Mouse (Mus musculus): ENCODE measurements around the gene Plxna3. TPM values are rescaled to one million over a fixed set of nuclear protein-coding genes. Genes with fewer than 3 reads are reported as not detected.
"Not testable (repeated sequence)": the region's sequence is repeated elsewhere in the genome, so short reads cannot be mapped to it uniquely, and the experiment has no call there.

Plxna3 gene
- polyA plus RNA-seq, 1 experiment from 2014 or later: 62.0 TPM

GRCm38 (mm10) chrX:74312540-74313464, 16.1 kb upstream of the Plxna3 start, which contains the start of gene Fam50a:
TSS of gene Fam50a (plus strand) at chrX:74313033.
- Histone ChIP-seq H3K27me3 (no peaks in the 10 kb centered on the region), H3K4me2 (replicated peaks) (peak within 1 kb of the TSS; percentile 70), H3K27ac (peak within 1 kb of the TSS; percentile 81), H3K9me3 (no peaks in the 10 kb centered on the region), H3K4me3 (replicated peaks) (peak within 1 kb of the TSS; percentile 53), H3K36me3 (peaks cover 30% of the 10 kb centered on the region), H3K9ac (replicated peaks) (peak within 1 kb of the TSS; percentile 71), H3K4me1 (replicated peaks) (peaks cover 33% of the 10 kb centered on the region)
- peak; percentile 96 for ATAC-seq
- WGBS: 27% methylated on average over 59 of the region's 59 CpGs

- Histone ChIP-seq H3K4me1 (replicated peaks) (peaks cover 45% of the 10 kb centered on the region), H3K4me2 (replicated peaks) (peak overlapping the region; percentile 76), H3K9ac (replicated peaks) (peak overlapping the region; percentile 78), H3K4me3 (replicated peaks) (peak overlapping the region; percentile 61), H3K9me3 (no peaks in the 10 kb centered on the region), H3K27ac (peak overlapping the region; percentile 86), H3K36me3 (peaks cover 23% of the 10 kb centered on the region), H3K27me3 (no peaks in the 10 kb centered on the region)
- WGBS: 25% methylated on average over 10 of the region's 10 CpGs
- ATAC-seq: peak; percentile 76
Measured at GRCm38 (mm10) chrX:74329215-74329671, 377 bp downstream of the Plxna3 start.

GRCm38 (mm10) chrX:74330166-74330930, 1.5 kb downstream of the Plxna3 start:
- peak overlapping the region; percentile 78 for H3K9ac ChIP-seq (replicated peaks)
- 31% methylated on average over 2 of the region's 2 CpGs for WGBS
- no peaks in the 10 kb centered on the region for H3K9me3 ChIP-seq

GRCm38 (mm10) chrX:74352645-74353466, 24.0 kb downstream of the Plxna3 start:
- peak overlapping the region; percentile 63 for H3K4me2 ChIP-seq (replicated peaks)
- no peaks in the 10 kb centered on the region for H3K9me3 ChIP-seq
- WGBS: 36% methylated on average over 13 of the region's 13 CpGs
- H3K9ac ChIP-seq (replicated peaks): peak overlapping the region; percentile 64
- H3K4me3 ChIP-seq (replicated peaks): peak overlapping the region; percentile 47
- H3K27me3 ChIP-seq: no peaks in the 10 kb centered on the region
- H3K27ac ChIP-seq: peak overlapping the region; percentile 76
- ATAC-seq: peak; percentile 78
- no peaks in the 10 kb centered on the region for H3K36me3 ChIP-seq
- H3K4me1 ChIP-seq (replicated peaks): peaks cover 7% of the 10 kb centered on the region; the same call in 1 of the 2 replicates

More at GRCm38 (mm10) chrX:74330166-74330930, 1.5 kb downstream of the Plxna3 start:
- no peaks in the 10 kb centered on the region for H3K27me3 ChIP-seq
- peaks cover 29% of the 10 kb centered on the region for H3K36me3 ChIP-seq
- peak overlapping the region; percentile 61 for H3K4me3 ChIP-seq (replicated peaks)
- ATAC-seq: no peak
- peak overlapping the region; percentile 76 for H3K4me2 ChIP-seq (replicated peaks)
- H3K27ac ChIP-seq: peak overlapping the region; percentile 86
- H3K4me1 ChIP-seq (replicated peaks): peaks cover 46% of the 10 kb centered on the region

GRCm38 (mm10) chrX:74353467-74353770, 24.6 kb downstream of the Plxna3 start, which contains the start of gene Lage3:
TSS of gene Lage3 (minus strand) at chrX:74353618.
- Histone ChIP-seq H3K9me3 (no peaks in the 10 kb centered on the region), H3K9ac (replicated peaks) (peak within 1 kb of the TSS; percentile 64), H3K4me3 (replicated peaks) (peak within 1 kb of the TSS; percentile 47), H3K4me2 (replicated peaks) (peak within 1 kb of the TSS; percentile 63), H3K4me1 (replicated peaks) (peaks cover 7% of the 10 kb centered on the region; the same call in 1 of the 2 replicates), H3K36me3 (no peaks in the 10 kb centered on the region), H3K27ac (peak within 1 kb of the TSS; percentile 76), H3K27me3 (no peaks in the 10 kb centered on the region)
- ATAC-seq: peak; percentile 94
- WGBS: 23% methylated on average over 11 of the region's 22 CpGs

GRCm38 (mm10) chrX:74357069-74357468, 28.2 kb downstream of the Plxna3 start:
- not testable (repeated sequence) for ATAC-seq; H3K9ac ChIP-seq (replicated peaks); H3K27me3 ChIP-seq; H3K27ac ChIP-seq; H3K9me3 ChIP-seq; H3K4me1 ChIP-seq (replicated peaks); H3K4me2 ChIP-seq (replicated peaks); H3K4me3 ChIP-seq (replicated peaks); H3K36me3 ChIP-seq
- 84% methylated on average over 3 of the region's 3 CpGs for WGBS

GRCm38 (mm10) chrX:74359171-74359570, 30.3 kb downstream of the Plxna3 start:
- H3K4me2 ChIP-seq (replicated peaks): no peak overlapping the region
- H3K27me3 ChIP-seq: no peaks in the 10 kb centered on the region
- no peaks in the 10 kb centered on the region for H3K9me3 ChIP-seq
- ATAC-seq: no peak
- 56% methylated on average over 11 of the region's 11 CpGs for WGBS
- no peak overlapping the region for H3K4me3 ChIP-seq (replicated peaks)
- no peaks in the 10 kb centered on the region for H3K36me3 ChIP-seq
- H3K27ac ChIP-seq: no peak overlapping the region
- H3K9ac ChIP-seq (replicated peaks): no peak overlapping the region
- no peaks in the 10 kb centered on the region for H3K4me1 ChIP-seq (replicated peaks)

- Histone ChIP-seq H3K27ac (no peak overlapping the region), H3K4me2 (replicated peaks) (peak overlapping the region; percentile 69), H3K4me3 (replicated peaks) (peak overlapping the region; percentile 59), H3K36me3 (peaks cover 3% of the 10 kb centered on the region; the same call in 1 of the 2 replicates), H3K27me3 (no peaks in the 10 kb centered on the region), H3K4me1 (replicated peaks) (peaks cover 10% of the 10 kb centered on the region), H3K9ac (replicated peaks) (peak overlapping the region; percentile 84), H3K9me3 (no peaks in the 10 kb centered on the region)
- ATAC-seq: 0 out of 2 replicates have a peak, but pooled peaks have one; percentile 2
- WGBS: 70% methylated on average over 10 of the region's 10 CpGs
Measured at GRCm38 (mm10) chrX:74367512-74367911, 38.6 kb downstream of the Plxna3 start.

- peak overlapping the region; percentile 59 for H3K4me3 ChIP-seq (replicated peaks)
- peaks cover 3% of the 10 kb centered on the region; the same call in 1 of the 2 replicates for H3K36me3 ChIP-seq
- H3K4me2 ChIP-seq (replicated peaks): peak overlapping the region; percentile 69
- peak overlapping the region; percentile 80 for H3K27ac ChIP-seq
- H3K9ac ChIP-seq (replicated peaks): peak overlapping the region; percentile 84
- WGBS: 27% methylated on average over 48 of the region's 49 CpGs
- no peaks in the 10 kb centered on the region for H3K27me3 ChIP-seq
- ATAC-seq: peak; percentile 80
- H3K9me3 ChIP-seq: no peaks in the 10 kb centered on the region
- H3K4me1 ChIP-seq (replicated peaks): peaks cover 15% of the 10 kb centered on the region
Measured at GRCm38 (mm10) chrX:74368209-74368909, 39.5 kb downstream of the Plxna3 start.

- H3K4me2 ChIP-seq (replicated peaks): peak within 1 kb of the TSS; percentile 58
- H3K36me3 ChIP-seq: no peaks in the 10 kb centered on the region; the same call in 1 of the 2 replicates
- H3K27ac ChIP-seq: no peak within 1 kb of the TSS
- WGBS: 26% methylated on average over 32 of the region's 32 CpGs
- H3K4me3 ChIP-seq (replicated peaks): peak within 1 kb of the TSS; percentile 44
- peak within 1 kb of the TSS; percentile 52 for H3K9ac ChIP-seq (replicated peaks)
- no peaks in the 10 kb centered on the region for H3K27me3 ChIP-seq
- 0 out of 2 replicates have a peak, but pooled peaks cover 4% of the 10 kb centered on the region for H3K4me1 ChIP-seq (replicated peaks)
- no peaks in the 10 kb centered on the region for H3K9me3 ChIP-seq
- ATAC-seq: peak; percentile 92
Measured at GRCm38 (mm10) chrX:74372888-74373549, 44.2 kb downstream of the Plxna3 start, which contains the start of the genes Ubl4a and Slc10a3. TSS of gene Ubl4a (minus strand) at chrX:74373218. TSS of gene Slc10a3 (minus strand) at chrX:74373349.

All from midbrain, embryonic 13.5 days (tissue).